Mouse (Mus musculus): ENCODE data around the gene Ttc23l. TPM values are rescaled to one million over a fixed set of nuclear protein-coding genes. Genes with fewer than 3 reads are reported as not detected.
A peak's percentile ranks its signal among the peaks of the same experiment; 100 is the strongest.

The Ttc23l gene
- polyA plus RNA-seq, 1 experiment from 2014 or later = not detected

DNA sequence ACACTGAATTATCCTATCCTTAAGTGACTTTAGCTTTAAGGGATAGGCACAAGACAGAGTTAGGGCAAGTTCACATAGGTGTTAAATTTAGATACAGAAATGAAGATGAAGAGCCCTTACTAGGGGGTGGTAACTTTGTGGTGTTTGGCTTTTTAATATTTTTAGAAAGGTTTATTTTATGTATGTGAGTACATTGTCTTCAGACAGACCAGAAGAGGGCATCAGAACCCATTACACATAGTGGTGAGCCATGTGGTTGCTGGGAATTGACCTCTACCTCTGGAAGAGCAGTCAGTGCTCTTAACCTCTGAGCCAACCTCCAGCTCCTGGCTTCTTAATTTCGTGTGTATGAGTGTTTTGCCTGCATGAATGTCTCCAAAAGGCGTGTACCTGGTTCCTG is 71.2 kb downstream of the Ttc23l start:
- H3K4me3 ChIP-seq (ENCODE audit: low read depth, low read length) = peak overlapping the region; percentile 84; the same call in 1 of the 2 replicates
- WGBS = 57% methylated on average over 2 of the region's 2 CpGs
- H3K4me1 ChIP-seq (replicated peaks; ENCODE audit: control insufficient read depth, insufficient read depth, low read length) = no peaks in the 10 kb centered on the region
- no peaks in the 10 kb centered on the region for H3K9me3 ChIP-seq (ENCODE audit: control insufficient read depth)
- peaks cover 18% of the 10 kb centered on the region for H3K36me3 ChIP-seq (ENCODE audit: control insufficient read depth, insufficient read depth)
- no peaks in the 10 kb centered on the region for H3K27me3 ChIP-seq (replicated peaks; ENCODE audit: control insufficient read depth, insufficient read depth, low read length)
- peak; percentile 57 for TF ChIP-seq CTCF (IDR thresholded peaks at IDR 0.05; ENCODE audit: low read depth)
- H3K27ac ChIP-seq (ENCODE audit: low read depth, low read length) = 0 out of 2 replicates have a peak overlapping the region, but pooled peaks have one; percentile 6
- H3K4me2 ChIP-seq (replicated peaks; ENCODE audit: low read depth) = no peak overlapping the region
- no peak for ATAC-seq
- no peak overlapping the region for H3K9ac ChIP-seq (ENCODE audit: low read depth, low read length)

DNA sequence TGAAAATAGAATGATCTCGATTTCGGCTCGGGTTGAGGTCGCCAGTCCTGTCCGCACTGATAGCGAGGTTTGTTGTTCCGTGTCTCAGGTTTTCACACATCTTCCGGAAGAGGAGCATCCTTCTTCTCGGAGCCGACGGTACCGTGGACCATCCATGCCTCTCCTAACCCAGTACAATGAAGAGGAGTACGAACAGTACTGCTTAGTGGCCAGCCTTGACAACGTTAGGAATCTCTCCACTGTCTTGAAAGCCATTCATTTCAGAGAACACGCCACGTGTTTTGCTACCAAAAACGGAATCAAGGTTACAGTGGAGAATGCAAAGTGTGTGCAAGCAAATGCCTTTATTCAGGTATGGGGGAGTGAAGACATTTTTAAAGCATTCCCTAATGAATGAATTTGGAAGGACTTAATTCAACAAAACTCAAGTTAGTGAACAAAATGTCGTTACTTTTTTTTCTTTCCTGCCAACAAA is 72.1 kb downstream of the Ttc23l start:
- H3K27ac ChIP-seq (ENCODE audit: low read depth, low read length) = no peak overlapping the region
- ATAC-seq = peak; percentile 20
- peak overlapping the region; percentile 75 for H3K4me2 ChIP-seq (replicated peaks; ENCODE audit: low read depth)
- no peaks in the 10 kb centered on the region for H3K27me3 ChIP-seq (replicated peaks; ENCODE audit: control insufficient read depth, insufficient read depth, low read length)
- 1% methylated on average over 18 of the region's 18 CpGs for WGBS
- H3K9ac ChIP-seq (ENCODE audit: low read depth, low read length) = peak overlapping the region; percentile 82
- peaks cover 17% of the 10 kb centered on the region for H3K36me3 ChIP-seq (ENCODE audit: control insufficient read depth, insufficient read depth)
- H3K9me3 ChIP-seq (ENCODE audit: control insufficient read depth) = no peaks in the 10 kb centered on the region
- no peak for TF ChIP-seq CTCF (IDR thresholded peaks at IDR 0.05; ENCODE audit: low read depth)
- no peaks in the 10 kb centered on the region for H3K4me1 ChIP-seq (replicated peaks; ENCODE audit: control insufficient read depth, insufficient read depth, low read length)
- H3K4me3 ChIP-seq (ENCODE audit: low read depth, low read length) = peak overlapping the region; percentile 84

DNA sequence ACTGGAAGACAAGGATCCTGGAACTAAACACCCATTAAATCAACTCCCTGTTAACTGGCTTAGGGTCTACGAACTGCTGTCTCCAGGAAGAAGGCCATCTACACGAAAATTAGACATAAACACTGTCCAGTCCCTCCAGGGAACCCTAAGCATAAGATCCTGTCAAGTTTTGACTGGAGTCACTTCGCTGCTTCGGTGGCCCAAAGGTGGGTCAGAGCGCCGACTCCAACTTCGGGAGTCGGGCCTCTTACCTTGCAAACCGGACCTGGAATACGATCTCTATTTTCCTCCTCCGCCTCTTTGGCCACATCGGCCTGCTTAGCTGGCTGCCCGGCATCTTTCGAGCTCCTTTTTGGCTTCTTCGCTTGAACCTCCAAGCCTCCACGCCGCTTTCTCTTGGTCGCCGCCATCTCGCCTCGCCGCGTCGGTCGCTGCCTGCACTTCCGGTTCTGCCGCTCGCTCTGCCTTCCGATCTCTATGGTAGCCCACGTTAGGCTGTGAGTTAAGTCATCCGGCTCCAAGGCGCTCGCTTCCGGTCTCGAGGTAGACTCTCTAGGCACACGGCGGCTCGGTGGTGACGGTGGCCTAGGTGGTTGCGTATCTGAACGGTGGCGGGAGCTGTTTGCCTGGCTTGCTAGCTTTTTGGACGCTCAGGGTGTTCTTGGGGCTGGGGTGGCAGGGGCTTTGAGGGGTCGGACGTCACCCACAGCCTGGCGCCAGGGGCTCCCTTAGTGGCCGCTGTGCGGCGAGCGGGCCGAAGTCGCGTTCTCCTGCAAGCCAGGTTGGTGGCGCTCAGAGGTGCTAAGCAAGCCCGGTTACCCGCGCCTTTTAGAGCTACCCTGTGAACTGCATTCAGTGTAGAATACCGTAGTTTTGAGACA is 72.7 kb downstream of the Ttc23l start, which contains the start of the genes Brix1 and Rad1:
Gene Brix1, minus strand, starts transcription at position 464 of the 881 bp plus-strand sequence.
Gene Rad1, plus strand, starts transcription at position 535 of the 881 bp plus-strand sequence.
- peak; percentile 17 for TF ChIP-seq CTCF (IDR thresholded peaks at IDR 0.05; ENCODE audit: low read depth)
- H3K9me3 ChIP-seq (ENCODE audit: control insufficient read depth) = no peaks in the 10 kb centered on the region
- under 1% methylated on average over 58 of the region's 58 CpGs for WGBS
- no peaks in the 10 kb centered on the region for H3K4me1 ChIP-seq (replicated peaks; ENCODE audit: control insufficient read depth, insufficient read depth, low read length)
- peak; percentile 100 for ATAC-seq
- peak within 1 kb of the TSS; percentile 84 for H3K4me3 ChIP-seq (ENCODE audit: low read depth, low read length)
- peak within 1 kb of the TSS; percentile 75 for H3K4me2 ChIP-seq (replicated peaks; ENCODE audit: low read depth)
- no peaks in the 10 kb centered on the region for H3K27me3 ChIP-seq (replicated peaks; ENCODE audit: control insufficient read depth, insufficient read depth, low read length)
- peaks cover 16% of the 10 kb centered on the region; the same call in 1 of the 2 replicates for H3K36me3 ChIP-seq (ENCODE audit: control insufficient read depth, insufficient read depth)
- peak within 1 kb of the TSS; percentile 82 for H3K9ac ChIP-seq (ENCODE audit: low read depth, low read length)
- no peak within 1 kb of the TSS for H3K27ac ChIP-seq (ENCODE audit: low read depth, low read length)

DNA sequence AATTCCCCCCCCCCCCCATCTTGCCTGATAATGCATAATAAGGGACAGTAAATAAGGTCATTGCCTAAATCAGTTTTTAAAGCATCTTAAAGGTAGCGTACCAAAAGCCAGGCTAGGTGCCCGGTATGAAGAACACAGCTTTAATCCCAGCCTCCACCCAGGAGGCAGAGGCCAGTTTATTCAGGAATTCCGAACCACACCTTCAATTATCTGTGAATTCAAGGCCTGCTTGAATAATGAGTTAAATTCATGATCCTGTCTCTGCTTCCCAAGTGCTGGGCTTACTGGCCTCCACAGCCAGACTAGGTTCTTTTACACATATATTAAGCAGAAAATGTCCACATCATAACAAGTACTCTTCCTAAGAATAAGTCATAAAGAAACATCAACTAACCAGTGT is 87.5 kb downstream of the Ttc23l start:
- ATAC-seq = no peak
- H3K4me1 ChIP-seq (replicated peaks; ENCODE audit: control insufficient read depth, insufficient read depth, low read length) = 0 out of 2 replicates have a peak, but pooled peaks cover 3% of the 10 kb centered on the region
- no peaks in the 10 kb centered on the region for H3K27me3 ChIP-seq (replicated peaks; ENCODE audit: control insufficient read depth, insufficient read depth, low read length)
- H3K4me3 ChIP-seq (ENCODE audit: low read depth, low read length) = peak overlapping the region; percentile 85
- H3K4me2 ChIP-seq (replicated peaks; ENCODE audit: low read depth) = peak overlapping the region; percentile 93
- WGBS = 11% methylated on average over 3 of the region's 3 CpGs
- peak overlapping the region; percentile 87; the same call in 1 of the 2 replicates for H3K27ac ChIP-seq (ENCODE audit: low read depth, low read length)
- H3K36me3 ChIP-seq (ENCODE audit: control insufficient read depth, insufficient read depth) = peaks cover 9% of the 10 kb centered on the region
- H3K9me3 ChIP-seq (ENCODE audit: control insufficient read depth) = no peaks in the 10 kb centered on the region
- no peak for TF ChIP-seq CTCF (IDR thresholded peaks at IDR 0.05; ENCODE audit: low read depth)
- peak overlapping the region; percentile 82 for H3K9ac ChIP-seq (ENCODE audit: low read depth, low read length)

DNA sequence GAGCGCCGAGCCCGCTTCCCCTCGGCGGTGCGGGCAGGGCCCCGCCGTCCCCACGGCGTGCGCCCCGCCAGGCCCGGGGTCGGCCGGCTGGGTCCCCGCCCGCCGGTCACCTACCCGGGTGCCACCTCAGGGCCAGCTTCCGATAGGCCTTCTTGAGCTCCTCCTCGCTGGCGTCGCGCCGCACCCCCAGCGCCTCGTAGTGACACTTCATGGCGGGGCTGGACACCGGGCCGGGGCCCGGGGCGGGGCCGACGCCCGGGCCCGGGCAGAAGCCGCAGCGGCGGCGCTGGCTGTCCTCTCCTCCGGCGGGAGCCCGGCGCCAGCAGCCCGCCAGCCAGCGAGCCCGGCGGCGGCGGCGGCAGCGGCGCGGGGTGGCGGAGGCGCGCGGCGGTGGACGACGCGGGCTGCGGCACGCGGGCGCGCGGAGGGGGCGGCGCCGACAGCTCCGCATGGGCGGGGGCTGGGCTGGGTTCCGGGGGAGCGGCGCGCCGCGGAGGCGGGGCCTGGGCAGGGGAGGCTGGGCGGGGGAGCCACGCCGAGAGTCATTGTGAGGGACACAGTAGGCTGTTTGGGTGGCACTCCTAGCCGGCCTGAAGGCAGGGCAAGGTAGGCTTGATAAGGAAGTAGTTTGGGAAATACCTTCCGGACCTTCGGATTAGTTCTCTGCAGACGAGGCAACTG is 88.2 kb downstream of the Ttc23l start, which contains the start of gene Dnajc21:
Gene Dnajc21, minus strand, starts transcription at position 366 of the 681 bp plus-strand sequence.
- TF ChIP-seq CTCF (IDR thresholded peaks at IDR 0.05; ENCODE audit: low read depth) = no peak
- Histone ChIP-seq H3K9ac (ENCODE audit: low read depth, low read length) (peak within 1 kb of the TSS; percentile 82), H3K9me3 (ENCODE audit: control insufficient read depth) (no peaks in the 10 kb centered on the region), H3K27me3 (replicated peaks; ENCODE audit: control insufficient read depth, insufficient read depth, low read length) (no peaks in the 10 kb centered on the region), H3K27ac (ENCODE audit: low read depth, low read length) (peak within 1 kb of the TSS; percentile 87), H3K4me2 (replicated peaks; ENCODE audit: low read depth) (peak within 1 kb of the TSS; percentile 93), H3K4me1 (replicated peaks; ENCODE audit: control insufficient read depth, insufficient read depth, low read length) (0 out of 2 replicates have a peak, but pooled peaks cover 3% of the 10 kb centered on the region), H3K4me3 (ENCODE audit: low read depth, low read length) (peak within 1 kb of the TSS; percentile 85), H3K36me3 (ENCODE audit: control insufficient read depth, insufficient read depth) (peaks cover 3% of the 10 kb centered on the region; the same call in 1 of the 2 replicates)
- peak; percentile 95 for ATAC-seq
- WGBS = under 1% methylated on average over 66 of the region's 87 CpGs

Data from intestine, postnatal 0 days (tissue).